Mouse (Mus musculus): Measurements from ENCODE around the gene C8b.

C8b gene

GRCm38 (mm10) chr4:104766065-104766464 is at the start of gene C8b:
Gene C8b, plus strand, starts transcription at chr4:104766317.
- no peak for DNase-seq (ENCODE audit: low spot score)

- DNase-seq (ENCODE audit: low spot score), result no peak
Observed at GRCm38 (mm10) chr4:104716506-104716905, 49.6 kb upstream of the C8b start.

GRCm38 (mm10) chr4:104718973-104719795 is 46.9 kb upstream of the C8b start:
- peak; percentile 7 for DNase-seq (ENCODE audit: low spot score)

- DNase-seq (ENCODE audit: low spot score), result no peak
Observed at GRCm38 (mm10) chr4:104723527-104724045, 42.5 kb upstream of the C8b start.

GRCm38 (mm10) chr4:104724258-104724657 is 41.9 kb upstream of the C8b start:
- no peak for DNase-seq (ENCODE audit: low spot score)

GRCm38 (mm10) chr4:104725673-104726072 is 40.4 kb upstream of the C8b start:
- DNase-seq (ENCODE audit: low spot score), result no peak

- DNase-seq (ENCODE audit: low spot score), result no peak
Observed at GRCm38 (mm10) chr4:104729185-104729584, 36.9 kb upstream of the C8b start.

GRCm38 (mm10) chr4:104746500-104746899 is 19.6 kb upstream of the C8b start:
- DNase-seq (ENCODE audit: low spot score), result no peak

- no peak for DNase-seq (ENCODE audit: low spot score)
Observed at GRCm38 (mm10) chr4:104754090-104754489, 12.0 kb upstream of the C8b start.

- no peak for DNase-seq (ENCODE audit: low spot score)
Observed at GRCm38 (mm10) chr4:104760878-104761624, 5.1 kb upstream of the C8b start.

- no peak for DNase-seq (ENCODE audit: low spot score)
Observed at GRCm38 (mm10) chr4:104768190-104768589, 2.1 kb downstream of the C8b start.

- no peak for DNase-seq (ENCODE audit: low spot score)
Observed at GRCm38 (mm10) chr4:104769602-104770001, 3.5 kb downstream of the C8b start.

GRCm38 (mm10) chr4:104770331-104770730 is 4.2 kb downstream of the C8b start:
- DNase-seq (ENCODE audit: low spot score), result no peak

GRCm38 (mm10) chr4:104775601-104776000 is 9.5 kb downstream of the C8b start:
- no peak for DNase-seq (ENCODE audit: low spot score)

GRCm38 (mm10) chr4:104779460-104779859 is 13.3 kb downstream of the C8b start:
- no peak for DNase-seq (ENCODE audit: low spot score)

- DNase-seq (ENCODE audit: low spot score), result no peak
Observed at GRCm38 (mm10) chr4:104781441-104781840, 15.3 kb downstream of the C8b start.

- no peak for DNase-seq (ENCODE audit: low spot score)
Observed at GRCm38 (mm10) chr4:104782346-104782745, 16.2 kb downstream of the C8b start.

- DNase-seq (ENCODE audit: low spot score), result no peak
Observed at GRCm38 (mm10) chr4:104792111-104792510, 26.0 kb downstream of the C8b start.

GRCm38 (mm10) chr4:104798951-104799350 is 32.8 kb downstream of the C8b start:
- peak; percentile 29 for DNase-seq (ENCODE audit: low spot score)

GRCm38 (mm10) chr4:104801625-104802024 is 35.5 kb downstream of the C8b start:
- no peak for DNase-seq (ENCODE audit: low spot score)

GRCm38 (mm10) chr4:104804100-104804499 is 38.0 kb downstream of the C8b start:
- no peak for DNase-seq (ENCODE audit: low spot score)

- no peak for DNase-seq (ENCODE audit: low spot score)
Observed at GRCm38 (mm10) chr4:104805414-104806257, 39.5 kb downstream of the C8b start.
